Mouse (Mus musculus) erythroblast, embryonic 14.5 days (primary cell): ENCODE measurements around the gene Hoxb4. TPM values are rescaled to one million over a fixed set of nuclear protein-coding genes. Genes with fewer than 3 reads are reported as not detected.

ENCODE experiments used
- H3K27me3 ChIP-seq: 2 replicates; pipeline ENCODE4 v1.6.1; 2012; ENCODE audit warnings: inconsistent platforms; ENCODE audit not compliant: control insufficient read depth
- H3K36me3 ChIP-seq: 2 replicates; pipeline ENCODE4 v1.6.1; 2012; ENCODE audit warnings: mild to moderate bottlenecking, inconsistent platforms; ENCODE audit not compliant: control insufficient read depth
- H3K4me1 ChIP-seq: 2 replicates; pipeline ENCODE4 v1.6.1; 2012; ENCODE audit warnings: inconsistent platforms; ENCODE audit not compliant: control insufficient read depth
- H3K4me3 ChIP-seq: replicated peaks from 2 replicates; pipeline ENCODE3; 2012; ENCODE audit warnings: moderate library complexity, mild to moderate bottlenecking, inconsistent platforms
- H3K9me3 ChIP-seq: 2 replicates; pipeline ENCODE4 v1.6.1; 2012; ENCODE audit warnings: low read length, inconsistent platforms, mixed read lengths; ENCODE audit not compliant: control insufficient read depth
- GATA1 ChIP-seq: IDR thresholded peaks from 2 replicates; pipeline ENCODE4 v1.6.1; 2012; ENCODE audit warnings: low read length, inconsistent platforms, mixed read lengths
- TAL1 ChIP-seq: IDR thresholded peaks from 3 replicates; pipeline ENCODE4 v1.6.1; 2012; ENCODE audit warnings: low read length, inconsistent platforms, mixed read lengths
- polyA plus RNA-seq: library from polyadenylated mRNA; stranded (reverse); fragments of >175 nt; gene quantifications from 2 replicates; pipeline ENCODE4 v1.2.3, GENCODE M21; 2012

Hoxb4 gene
- polyA plus RNA-seq, 1 experiment = not detected

- Histone ChIP-seq H3K4me1 (no peaks in the 10 kb centered on the region), H3K9me3 (no peaks in the 10 kb centered on the region), H3K36me3 (no peaks in the 10 kb centered on the region), H3K4me3 (no peak overlapping the region), H3K27me3 (peaks cover 95% of the 10 kb centered on the region)
- TF ChIP-seq TAL1 = no peak
- TF ChIP-seq GATA1 = no peak
Observed at GRCm38 (mm10) chr11:96350791-96351190, 32.7 kb downstream of the Hoxb4 start.

- TF ChIP-seq GATA1 = no peak
- TF ChIP-seq TAL1 = no peak
- peaks cover 95% of the 10 kb centered on the region for H3K27me3 ChIP-seq
Observed at GRCm38 (mm10) chr11:96351312-96351711, 33.2 kb downstream of the Hoxb4 start.

GRCm38 (mm10) chr11:96351831-96352230 is 33.8 kb downstream of the Hoxb4 start:
- H3K27me3 ChIP-seq = peaks cover 95% of the 10 kb centered on the region
- H3K4me3 ChIP-seq = no peak overlapping the region
- no peaks in the 10 kb centered on the region for H3K4me1 ChIP-seq
- H3K36me3 ChIP-seq = no peaks in the 10 kb centered on the region
- H3K9me3 ChIP-seq = no peaks in the 10 kb centered on the region
- TF ChIP-seq TAL1 (no peak), GATA1 (no peak)

More at GRCm38 (mm10) chr11:96351312-96351711, 33.2 kb downstream of the Hoxb4 start:
- H3K36me3 ChIP-seq = no peaks in the 10 kb centered on the region
- no peaks in the 10 kb centered on the region for H3K9me3 ChIP-seq
- H3K4me3 ChIP-seq = no peak overlapping the region
- H3K4me1 ChIP-seq = no peaks in the 10 kb centered on the region

DNA sequence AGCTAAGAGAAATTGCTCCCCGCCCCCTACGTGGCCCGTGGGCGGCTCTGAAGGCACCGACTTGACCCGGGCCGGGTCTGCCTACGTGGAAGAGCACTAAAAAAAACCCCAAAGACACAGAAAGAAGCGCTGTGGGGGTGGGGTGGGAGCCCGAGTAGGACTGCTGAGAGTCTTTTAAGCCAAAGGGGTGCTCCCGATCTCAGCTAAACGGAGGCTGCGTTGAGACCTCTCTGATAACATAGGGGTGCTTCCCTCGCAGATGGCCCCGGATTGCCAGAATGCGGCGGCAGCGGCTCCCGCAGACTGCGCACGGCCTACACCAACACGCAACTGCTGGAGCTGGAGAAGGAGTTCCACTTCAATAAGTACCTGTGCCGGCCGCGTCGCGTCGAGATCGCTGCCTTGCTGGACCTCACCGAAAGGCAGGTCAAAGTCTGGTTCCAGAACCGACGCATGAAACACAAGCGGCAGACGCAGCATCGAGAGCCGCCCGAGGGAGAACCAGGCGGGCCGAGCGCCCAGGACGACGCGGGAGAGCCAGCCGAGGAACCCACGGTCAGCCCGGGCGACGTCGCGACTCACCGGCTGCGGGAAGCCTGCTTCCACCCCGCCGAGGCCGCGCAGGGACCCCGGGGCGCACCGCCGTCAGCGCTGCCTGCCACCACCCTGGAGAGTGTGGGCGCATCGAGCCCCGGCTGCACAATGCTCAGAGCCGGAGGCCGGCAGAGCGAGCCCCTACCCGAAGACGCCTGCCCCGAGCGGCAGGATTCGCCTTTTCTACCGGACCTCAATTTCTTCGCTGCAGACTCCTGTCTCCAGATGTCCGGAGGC is 34.8 kb downstream of the Hoxb4 start:
- Histone ChIP-seq H3K4me1 (no peaks in the 10 kb centered on the region), H3K9me3 (no peaks in the 10 kb centered on the region), H3K36me3 (no peaks in the 10 kb centered on the region), H3K4me3 (peak overlapping the region; percentile 13), H3K27me3 (peaks cover 94% of the 10 kb centered on the region)
- TF ChIP-seq GATA1 (no peak), TAL1 (no peak)

DNA sequence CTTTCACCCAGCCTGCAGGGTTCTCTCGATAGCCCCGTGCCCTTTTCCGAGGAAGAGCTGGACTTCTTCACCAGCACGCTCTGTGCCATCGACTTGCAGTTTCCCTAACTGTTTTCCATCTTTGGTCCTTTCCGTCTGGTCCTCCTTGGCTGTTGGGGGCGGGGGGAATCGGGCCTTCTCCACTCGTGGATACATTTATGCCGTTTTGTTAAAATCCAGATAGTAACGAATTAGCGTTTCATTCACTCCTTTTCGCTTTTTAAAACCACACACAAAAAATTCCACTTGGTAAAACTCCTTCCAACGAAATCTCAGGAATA is 35.4 kb downstream of the Hoxb4 start:
- Histone ChIP-seq H3K36me3 (no peaks in the 10 kb centered on the region), H3K27me3 (peaks cover 88% of the 10 kb centered on the region), H3K9me3 (no peaks in the 10 kb centered on the region), H3K4me3 (no peak overlapping the region), H3K4me1 (no peaks in the 10 kb centered on the region)
- no peak for TF ChIP-seq GATA1
- TF ChIP-seq TAL1 = no peak

DNA sequence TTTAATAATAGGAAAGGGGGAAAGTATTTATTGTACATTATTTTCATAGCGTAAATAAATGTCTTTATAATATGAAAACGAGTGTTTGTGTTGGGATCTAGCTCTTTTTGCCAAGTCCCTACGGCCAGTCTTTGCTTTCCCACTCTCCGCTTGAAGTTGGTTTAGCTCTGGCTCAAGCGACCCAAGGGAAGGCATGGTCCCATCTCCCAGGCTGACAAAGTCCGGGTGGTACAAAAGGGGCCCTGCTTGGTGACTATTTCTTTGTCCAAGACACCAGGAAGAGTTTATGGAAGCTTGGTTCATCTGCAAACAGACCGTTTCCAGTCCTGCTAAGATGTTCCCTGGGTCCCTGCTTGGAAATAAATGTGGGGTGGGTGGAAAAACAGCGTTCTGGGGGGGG is 35.9 kb downstream of the Hoxb4 start:
- TF ChIP-seq TAL1 = no peak
- TF ChIP-seq GATA1 = no peak
- no peaks in the 10 kb centered on the region for H3K36me3 ChIP-seq
- peaks cover 84% of the 10 kb centered on the region for H3K27me3 ChIP-seq
- H3K9me3 ChIP-seq = no peaks in the 10 kb centered on the region
- no peaks in the 10 kb centered on the region for H3K4me1 ChIP-seq
- H3K4me3 ChIP-seq = no peak overlapping the region

- TF ChIP-seq GATA1 (no peak), TAL1 (no peak)
- H3K4me1 ChIP-seq = no peaks in the 10 kb centered on the region
- peaks cover 80% of the 10 kb centered on the region for H3K27me3 ChIP-seq
- no peak overlapping the region for H3K4me3 ChIP-seq
- H3K9me3 ChIP-seq = no peaks in the 10 kb centered on the region
- no peaks in the 10 kb centered on the region for H3K36me3 ChIP-seq
Observed at GRCm38 (mm10) chr11:96354376-96354775, 36.3 kb downstream of the Hoxb4 start.

DNA sequence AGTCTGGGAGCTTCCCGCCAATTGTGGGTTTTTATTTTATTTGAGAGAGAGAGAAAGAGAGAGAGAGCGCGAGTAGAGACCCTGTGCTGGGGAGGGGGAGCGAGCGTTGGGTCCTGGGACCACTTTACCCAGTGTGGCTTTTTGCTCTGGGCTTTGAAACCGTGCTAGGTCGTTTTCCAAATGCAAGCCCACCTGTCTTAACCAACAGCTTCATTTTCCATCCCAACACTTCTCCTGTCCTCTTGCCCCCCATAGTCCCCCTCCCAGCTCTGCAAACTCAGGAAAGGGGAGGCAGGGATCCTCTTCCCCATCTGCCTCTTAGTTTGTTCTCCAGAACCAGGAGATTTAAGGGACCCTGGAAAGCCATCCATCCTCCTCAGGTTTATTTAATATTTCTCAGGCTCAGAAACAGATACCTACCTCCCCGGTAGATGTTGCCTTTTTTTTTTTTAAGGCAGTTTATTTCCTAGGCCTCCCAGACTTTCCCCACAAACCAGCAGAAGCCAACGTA is 36.8 kb downstream of the Hoxb4 start:
- H3K27me3 ChIP-seq = peaks cover 77% of the 10 kb centered on the region
- no peaks in the 10 kb centered on the region for H3K9me3 ChIP-seq
- TF ChIP-seq TAL1 (no peak), GATA1 (no peak)
- no peaks in the 10 kb centered on the region for H3K4me1 ChIP-seq
- H3K4me3 ChIP-seq = no peak overlapping the region
- no peaks in the 10 kb centered on the region for H3K36me3 ChIP-seq

- Histone ChIP-seq H3K9me3 (no peaks in the 10 kb centered on the region), H3K4me1 (no peaks in the 10 kb centered on the region), H3K4me3 (no peak overlapping the region), H3K27me3 (peaks cover 67% of the 10 kb centered on the region), H3K36me3 (no peaks in the 10 kb centered on the region)
- TF ChIP-seq GATA1 = no peak
- TF ChIP-seq TAL1 = no peak
Observed at GRCm38 (mm10) chr11:96363807-96364206, 45.7 kb downstream of the Hoxb4 start.
